Mouse (Mus musculus): ENCODE results near the gene Trim2. TPM values are rescaled to one million over a fixed set of nuclear protein-coding genes. Genes with fewer than 3 reads are reported as not detected.

Trim2 gene
- polyA plus RNA-seq, 1 experiment from 2014 or later, result 159 TPM

DNA sequence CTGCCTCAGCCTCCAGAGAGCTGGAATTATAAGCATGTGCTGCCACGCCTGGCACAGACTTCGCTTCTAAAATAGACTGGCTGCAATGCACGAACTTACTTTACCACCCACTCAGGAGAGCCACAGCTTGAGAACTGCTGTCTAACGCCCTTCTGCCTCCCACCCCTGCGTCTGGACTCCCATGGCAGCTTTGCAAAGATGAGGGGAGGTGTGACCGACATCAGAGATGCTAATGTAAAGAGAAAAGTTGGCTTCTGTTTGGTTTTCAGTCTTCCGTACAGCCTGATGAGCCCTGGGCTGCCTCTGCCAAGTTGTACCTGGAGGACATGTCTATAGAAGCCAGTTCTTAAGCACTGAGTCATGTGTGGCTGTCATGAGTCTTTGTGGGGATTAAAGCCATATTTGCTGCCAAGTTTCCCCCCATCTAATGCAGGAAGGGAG lies 60.2 kb downstream of the Trim2 start:
- Histone ChIP-seq H3K9ac (no peak overlapping the region), H3K4me1 (peaks cover 14% of the 10 kb centered on the region; the same call in 1 of the 2 replicates), H3K27me3 (replicated peaks) (no peaks in the 10 kb centered on the region), H3K36me3 (replicated peaks) (no peaks in the 10 kb centered on the region), H3K4me3 (no peak overlapping the region), H3K9me3 (no peaks in the 10 kb centered on the region), H3K27ac (no peak overlapping the region), H3K4me2 (no peak overlapping the region)
- no peak for ATAC-seq (replicated peaks)
- 82% methylated on average over 7 of the region's 7 CpGs for WGBS

DNA sequence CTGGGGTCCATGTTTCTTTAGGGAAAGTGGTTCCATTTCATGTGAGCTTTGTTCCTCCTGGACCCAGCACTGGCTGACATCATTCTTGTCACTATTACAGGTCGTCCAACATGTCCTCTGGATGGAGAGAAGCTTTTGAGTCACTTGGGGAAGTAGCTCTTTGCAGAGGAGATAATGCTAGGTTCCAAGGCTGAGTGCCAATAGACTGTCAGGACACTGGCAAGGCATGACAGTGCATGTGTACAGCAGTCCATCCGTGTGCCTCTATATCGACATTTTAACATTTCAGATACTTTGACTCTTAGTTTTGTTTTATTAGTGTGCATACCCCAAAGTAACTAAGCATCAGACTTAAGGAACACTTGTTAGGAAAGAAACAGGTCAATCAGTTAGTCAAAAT lies 63.6 kb downstream of the Trim2 start:
- H3K4me2 ChIP-seq, result no peak overlapping the region
- H3K27ac ChIP-seq, result no peak overlapping the region
- H3K9ac ChIP-seq, result no peak overlapping the region
- no peak overlapping the region for H3K4me3 ChIP-seq
- H3K36me3 ChIP-seq (replicated peaks), result no peaks in the 10 kb centered on the region
- peaks cover 5% of the 10 kb centered on the region; the same call in 1 of the 2 replicates for H3K4me1 ChIP-seq
- no peak for ATAC-seq (replicated peaks)
- WGBS, result 85% methylated on average over 3 of the region's 3 CpGs
- no peaks in the 10 kb centered on the region for H3K27me3 ChIP-seq (replicated peaks)
- H3K9me3 ChIP-seq, result no peaks in the 10 kb centered on the region

DNA sequence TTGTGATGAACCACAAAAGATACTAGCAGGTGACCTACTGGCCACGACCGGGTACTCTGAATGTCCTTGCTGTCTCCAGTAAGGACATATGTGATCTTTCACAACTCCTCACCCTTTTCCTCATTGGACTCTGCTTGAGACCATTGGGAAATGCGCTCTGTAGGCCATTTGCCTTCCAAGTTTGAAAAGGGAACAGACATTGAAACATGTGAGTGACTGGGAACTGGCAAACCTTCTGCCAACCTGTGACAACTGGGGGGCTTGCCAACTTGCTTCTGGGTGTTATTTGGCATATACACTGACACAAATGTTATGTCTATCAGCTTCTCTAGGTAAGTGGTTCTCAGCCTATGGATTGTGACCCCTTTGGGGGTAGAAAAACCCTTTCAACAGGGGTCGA lies 64.2 kb downstream of the Trim2 start:
- ATAC-seq (replicated peaks), result no peak
- Histone ChIP-seq H3K4me1 (no peaks in the 10 kb centered on the region), H3K27me3 (replicated peaks) (no peaks in the 10 kb centered on the region), H3K27ac (no peak overlapping the region), H3K4me2 (no peak overlapping the region), H3K9me3 (no peaks in the 10 kb centered on the region), H3K9ac (no peak overlapping the region), H3K4me3 (no peak overlapping the region), H3K36me3 (replicated peaks) (no peaks in the 10 kb centered on the region)
- 89% methylated on average over 4 of the region's 4 CpGs for WGBS

DNA sequence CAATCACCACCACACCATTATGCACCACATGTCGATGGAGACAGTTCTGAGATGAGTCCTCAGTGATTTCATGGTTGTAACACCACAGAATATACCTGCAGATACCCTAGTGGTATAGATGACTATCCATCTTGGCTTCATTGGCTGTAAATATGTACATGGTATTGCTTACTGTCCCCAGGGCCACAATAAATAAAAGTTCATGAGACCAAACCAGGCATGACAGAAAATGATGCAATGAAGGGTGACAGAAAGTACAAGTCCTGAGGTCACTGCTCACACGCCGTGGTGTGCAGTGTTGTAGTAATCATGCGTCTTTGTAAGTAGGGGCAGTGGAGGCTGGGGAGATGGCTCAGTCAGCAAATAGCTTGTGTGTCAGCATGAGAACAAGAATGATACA lies 65.6 kb downstream of the Trim2 start:
- Histone ChIP-seq H3K4me3 (no peak overlapping the region), H3K4me1 (no peaks in the 10 kb centered on the region), H3K9me3 (no peaks in the 10 kb centered on the region), H3K27me3 (replicated peaks) (no peaks in the 10 kb centered on the region), H3K27ac (no peak overlapping the region), H3K9ac (no peak overlapping the region), H3K4me2 (no peak overlapping the region), H3K36me3 (replicated peaks) (no peaks in the 10 kb centered on the region)
- no peak for ATAC-seq (replicated peaks)
- WGBS, result 94% methylated on average over 4 of the region's 4 CpGs

DNA sequence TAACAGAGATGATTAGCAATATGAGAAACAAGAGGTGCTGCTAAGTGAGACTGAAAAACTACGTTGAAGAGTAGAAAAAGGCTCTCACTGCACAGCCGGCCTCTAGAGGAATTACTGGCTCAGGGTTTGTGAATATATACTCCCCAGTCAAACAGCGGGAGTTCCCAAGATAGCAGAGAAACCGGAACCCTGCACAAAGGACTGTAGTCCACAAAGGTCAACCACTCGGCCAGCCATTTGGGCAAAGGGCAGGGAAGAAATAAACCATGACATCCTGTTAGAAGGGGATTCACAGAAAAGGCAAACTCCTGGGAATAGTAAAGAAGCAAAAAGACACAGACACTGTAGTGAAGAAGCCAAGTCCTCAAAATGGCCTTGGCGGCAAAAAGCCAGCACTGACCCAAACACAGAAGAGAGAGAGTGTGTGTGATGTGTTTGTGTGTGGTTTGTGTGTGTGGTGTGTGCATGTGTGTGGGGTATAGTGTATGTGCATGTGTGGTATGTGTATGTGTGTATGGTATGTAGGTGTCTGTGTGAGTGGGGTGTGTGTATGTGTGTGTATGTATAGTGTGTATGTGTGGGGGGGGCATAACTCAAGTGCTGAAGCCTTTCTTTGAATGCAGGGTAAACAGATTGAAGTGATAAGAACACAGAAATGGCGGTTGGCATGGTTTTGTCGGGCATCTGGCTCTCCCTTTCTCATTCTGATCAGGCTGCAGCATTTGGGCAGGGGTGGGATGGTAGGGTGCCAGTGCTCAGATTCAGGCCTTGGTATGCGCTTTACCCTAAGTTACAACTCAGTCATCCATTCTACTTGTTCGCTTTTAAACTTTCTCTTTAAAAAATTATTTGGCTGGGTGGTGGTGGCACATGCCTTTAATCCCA lies 71.0 kb downstream of the Trim2 start:
- WGBS, result 54% methylated on average over 10 of the region's 10 CpGs
- H3K36me3 ChIP-seq (replicated peaks), result no peaks in the 10 kb centered on the region
- no peak overlapping the region for H3K4me2 ChIP-seq
- H3K9ac ChIP-seq, result no peak overlapping the region
- peaks cover 3% of the 10 kb centered on the region; the same call in 1 of the 2 replicates for H3K4me1 ChIP-seq
- no peak overlapping the region for H3K4me3 ChIP-seq
- H3K27ac ChIP-seq, result no peak overlapping the region
- ATAC-seq (replicated peaks), result no peak; the same call in 1 of the 2 replicates
- H3K27me3 ChIP-seq (replicated peaks), result no peaks in the 10 kb centered on the region
- no peaks in the 10 kb centered on the region for H3K9me3 ChIP-seq

DNA sequence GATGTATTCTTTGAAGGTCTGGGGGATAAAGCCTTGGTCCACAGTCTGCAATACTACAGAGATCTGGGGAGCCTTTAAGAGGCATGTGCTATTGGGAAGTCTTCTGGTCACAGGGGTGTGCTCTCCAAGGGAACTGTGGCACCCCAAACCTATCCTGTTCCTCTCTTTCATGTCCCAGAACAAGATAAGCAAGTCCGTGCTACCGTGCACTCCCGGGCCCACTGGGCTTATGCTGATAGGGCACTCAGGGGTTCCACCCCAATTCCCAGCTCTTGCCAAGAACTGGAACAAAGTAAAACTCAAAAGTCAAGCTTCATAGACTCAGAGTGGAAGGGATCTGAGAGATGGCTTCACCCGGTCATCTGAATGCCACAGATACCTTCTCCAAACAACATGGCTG lies 72.1 kb downstream of the Trim2 start:
- WGBS, result 88% methylated on average over 4 of the region's 4 CpGs
- Histone ChIP-seq H3K9me3 (no peaks in the 10 kb centered on the region), H3K4me3 (no peak overlapping the region), H3K4me2 (no peak overlapping the region), H3K4me1 (peaks cover 8% of the 10 kb centered on the region; the same call in 1 of the 2 replicates), H3K9ac (no peak overlapping the region), H3K27ac (no peak overlapping the region), H3K27me3 (replicated peaks) (no peaks in the 10 kb centered on the region), H3K36me3 (replicated peaks) (no peaks in the 10 kb centered on the region)
- no peak for ATAC-seq (replicated peaks)

DNA sequence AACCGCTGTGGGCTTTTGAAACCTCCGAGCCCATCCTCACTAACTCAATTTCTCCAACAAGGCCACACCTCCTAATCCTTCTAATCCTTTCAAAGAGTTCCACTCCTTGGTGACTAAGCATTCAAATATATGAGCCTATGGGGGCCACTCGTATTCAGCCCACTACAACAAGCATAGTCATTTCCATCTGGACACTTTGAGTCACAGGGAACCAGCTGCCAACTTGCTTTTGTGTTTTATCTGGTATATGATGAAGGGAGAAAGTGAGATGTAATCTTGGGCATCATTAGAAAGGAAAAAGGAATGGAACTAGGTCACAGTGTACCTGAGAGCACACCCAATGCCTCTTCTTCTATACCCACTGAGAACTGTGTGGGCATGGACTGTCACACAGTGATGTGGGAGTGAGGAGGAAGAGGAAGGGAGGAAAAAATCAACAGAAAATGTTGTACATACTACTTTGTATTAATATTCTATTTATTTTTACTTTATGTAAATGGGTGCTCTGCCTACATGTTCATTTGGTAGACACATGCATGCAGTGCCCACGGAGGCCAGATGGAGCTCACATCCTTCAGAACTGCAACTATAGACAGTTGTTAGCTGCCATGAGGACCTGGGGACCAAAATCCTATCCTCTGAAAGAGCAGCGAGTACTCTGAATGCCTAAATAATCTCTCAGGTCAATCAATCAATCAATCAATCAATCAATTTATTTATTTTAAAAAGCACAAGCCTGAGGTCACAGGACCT lies 72.8 kb downstream of the Trim2 start:
- H3K27me3 ChIP-seq (replicated peaks), result no peaks in the 10 kb centered on the region
- no peak overlapping the region for H3K4me2 ChIP-seq
- H3K9ac ChIP-seq, result no peak overlapping the region
- H3K4me1 ChIP-seq, result peaks cover 14% of the 10 kb centered on the region
- H3K4me3 ChIP-seq, result no peak overlapping the region
- no peaks in the 10 kb centered on the region for H3K36me3 ChIP-seq (replicated peaks)
- no peaks in the 10 kb centered on the region for H3K9me3 ChIP-seq
- ATAC-seq (replicated peaks), result no peak
- no peak overlapping the region for H3K27ac ChIP-seq
- 83% methylated on average over 5 of the region's 5 CpGs for WGBS

DNA sequence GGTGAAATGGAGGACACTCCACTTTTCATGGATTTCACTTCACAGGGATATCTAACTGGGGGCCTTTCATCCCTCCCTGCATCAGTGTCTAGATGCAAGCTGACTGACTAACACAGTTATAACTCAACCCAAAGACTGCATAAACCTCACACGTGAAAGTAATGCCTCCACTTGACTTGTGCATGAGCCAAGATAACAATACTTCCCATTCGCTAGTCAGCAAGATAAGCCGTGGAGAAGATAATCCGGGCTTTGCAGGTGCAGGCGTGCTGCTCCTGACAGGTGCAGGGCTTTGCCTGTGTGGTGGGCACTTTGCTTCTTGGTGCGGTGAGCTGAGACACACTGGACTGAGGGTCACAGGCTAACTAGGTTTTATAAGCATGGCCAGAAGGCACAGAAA lies 74.4 kb downstream of the Trim2 start:
- H3K4me2 ChIP-seq, result no peak overlapping the region
- H3K36me3 ChIP-seq (replicated peaks), result no peaks in the 10 kb centered on the region
- H3K9me3 ChIP-seq, result no peaks in the 10 kb centered on the region
- H3K27ac ChIP-seq, result no peak overlapping the region
- WGBS, result 69% methylated on average over 6 of the region's 6 CpGs
- H3K4me3 ChIP-seq, result no peak overlapping the region
- peaks cover 23% of the 10 kb centered on the region for H3K4me1 ChIP-seq
- no peak for ATAC-seq (replicated peaks)
- no peaks in the 10 kb centered on the region for H3K27me3 ChIP-seq (replicated peaks)
- H3K9ac ChIP-seq, result no peak overlapping the region

DNA sequence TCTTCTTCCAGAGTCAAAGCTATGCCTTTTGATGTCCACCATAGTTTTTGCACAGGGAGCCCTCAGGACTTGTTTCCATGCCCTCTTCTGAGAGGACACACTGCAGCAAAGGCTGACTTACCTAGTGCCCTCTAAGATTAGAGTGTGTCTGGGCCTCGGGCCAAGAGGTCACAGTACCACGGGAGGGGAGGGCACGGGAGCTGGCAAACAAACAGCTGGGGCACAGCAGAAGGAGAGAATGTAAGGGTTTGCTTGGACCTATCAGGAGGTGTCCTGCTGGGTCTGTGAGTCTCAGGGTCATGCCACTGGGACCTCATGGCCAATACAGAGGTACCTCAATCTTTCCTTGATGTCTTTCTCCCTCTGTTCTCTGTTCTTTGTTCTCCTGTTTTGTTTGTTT lies 75.7 kb downstream of the Trim2 start:
- Histone ChIP-seq H3K9me3 (no peaks in the 10 kb centered on the region), H3K36me3 (replicated peaks) (no peaks in the 10 kb centered on the region), H3K4me3 (no peak overlapping the region), H3K4me2 (no peak overlapping the region), H3K27me3 (replicated peaks) (no peaks in the 10 kb centered on the region), H3K9ac (no peak overlapping the region), H3K27ac (no peak overlapping the region), H3K4me1 (peaks cover 25% of the 10 kb centered on the region)
- ATAC-seq (replicated peaks), result no peak
- WGBS, result 14% methylated on average over 3 of the region's 3 CpGs

DNA sequence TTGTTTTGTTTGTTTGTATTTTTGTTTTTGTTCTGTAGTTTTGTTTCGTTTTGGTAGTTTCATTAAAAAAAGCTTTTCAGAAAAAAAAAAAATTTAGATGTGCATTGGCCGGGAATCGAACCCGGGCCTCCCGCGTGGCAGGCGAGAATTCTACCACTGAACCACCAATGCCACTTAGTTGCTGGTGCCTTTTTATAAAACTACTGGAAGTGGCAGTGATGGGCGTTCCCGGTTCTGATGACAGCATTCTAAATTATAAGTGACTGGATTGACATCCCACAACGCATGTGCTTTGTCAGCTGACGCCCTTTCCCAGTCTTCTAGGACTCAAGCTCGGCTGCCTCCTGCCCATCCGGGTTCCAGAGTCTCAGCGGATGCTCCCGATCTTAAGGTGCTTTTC lies 77.8 kb downstream of the Trim2 start:
- H3K36me3 ChIP-seq (replicated peaks), result no peaks in the 10 kb centered on the region
- H3K4me2 ChIP-seq, result peak overlapping the region; percentile 67
- peak overlapping the region; percentile 84 for H3K27ac ChIP-seq
- peak; percentile 61 for ATAC-seq (replicated peaks)
- H3K4me3 ChIP-seq, result peak overlapping the region; percentile 50
- WGBS, result 9% methylated on average over 15 of the region's 15 CpGs
- peaks cover 25% of the 10 kb centered on the region for H3K4me1 ChIP-seq
- no peaks in the 10 kb centered on the region for H3K27me3 ChIP-seq (replicated peaks)
- no peaks in the 10 kb centered on the region for H3K9me3 ChIP-seq
- peak overlapping the region; percentile 54; the same call in 1 of the 2 replicates for H3K9ac ChIP-seq

DNA sequence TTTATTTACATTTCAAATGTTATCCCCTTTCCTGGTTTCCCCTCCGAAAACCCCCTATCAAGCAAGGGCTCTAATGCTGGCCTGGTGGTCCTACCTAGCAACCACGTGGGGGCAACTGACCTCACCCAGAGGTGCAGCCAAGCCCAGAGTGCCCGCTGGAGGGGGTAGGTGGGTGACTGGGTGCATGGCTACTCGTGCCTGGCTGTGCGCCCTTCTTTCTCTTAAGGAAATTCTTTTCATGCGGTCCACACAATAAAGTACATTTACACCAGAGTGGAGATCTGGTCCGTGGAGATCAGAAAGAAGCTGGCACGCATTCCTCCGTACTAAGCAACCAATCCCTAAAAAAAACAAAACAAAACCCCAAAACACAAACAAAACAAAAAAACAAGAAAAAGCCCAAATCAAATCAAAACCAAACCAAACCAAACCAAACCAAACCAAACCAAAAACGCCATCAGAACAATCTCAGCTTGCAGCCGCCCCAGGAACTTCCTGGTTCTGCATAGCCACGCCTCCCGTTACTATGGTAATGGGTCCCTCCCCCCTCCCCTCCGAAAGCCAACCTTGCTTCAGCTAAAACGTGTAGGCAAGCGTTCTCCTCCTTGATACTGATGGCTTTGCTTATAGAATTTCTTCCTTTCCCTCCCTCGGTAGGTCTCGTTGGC lies 78.3 kb downstream of the Trim2 start:
- Histone ChIP-seq H3K9ac (peak overlapping the region; percentile 54), H3K27ac (peak overlapping the region; percentile 84), H3K36me3 (replicated peaks) (no peaks in the 10 kb centered on the region), H3K4me1 (peaks cover 25% of the 10 kb centered on the region), H3K9me3 (no peaks in the 10 kb centered on the region), H3K4me2 (peak overlapping the region; percentile 67), H3K27me3 (replicated peaks) (no peaks in the 10 kb centered on the region), H3K4me3 (peak overlapping the region; percentile 50)
- peak; percentile 87 for ATAC-seq (replicated peaks)
- under 1% methylated on average over 18 of the region's 18 CpGs for WGBS

DNA sequence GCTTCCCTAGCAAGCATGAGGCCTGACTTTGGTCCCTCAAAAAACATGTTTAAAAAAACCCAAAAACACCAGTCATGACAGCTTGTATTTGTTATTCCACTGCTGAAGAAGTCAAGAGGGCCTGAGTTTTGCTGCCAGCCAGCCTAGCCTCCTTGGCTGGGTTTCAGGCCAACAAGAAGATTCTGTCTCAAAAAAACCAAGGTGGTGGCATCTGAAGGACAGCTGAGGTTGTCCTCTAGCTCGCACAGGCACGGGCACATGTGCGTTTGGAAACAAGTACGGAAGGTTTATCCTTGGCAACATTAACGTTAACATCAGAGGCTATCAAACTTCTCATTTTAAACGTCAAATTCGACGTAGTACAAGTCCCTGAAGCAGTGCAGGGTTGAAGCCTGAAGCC lies 79.0 kb downstream of the Trim2 start:
- H3K27ac ChIP-seq, result no peak overlapping the region
- no peak overlapping the region for H3K9ac ChIP-seq

More for the DNA sequence above, 79.0 kb downstream of the Trim2 start:
- Histone ChIP-seq H3K36me3 (replicated peaks) (no peaks in the 10 kb centered on the region), H3K9me3 (no peaks in the 10 kb centered on the region), H3K4me2 (peak overlapping the region; percentile 7; the same call in 1 of the 2 replicates), H3K4me3 (no peak overlapping the region), H3K4me1 (peaks cover 25% of the 10 kb centered on the region), H3K27me3 (replicated peaks) (no peaks in the 10 kb centered on the region)
- ATAC-seq (replicated peaks), result no peak
- WGBS, result 38% methylated on average over 8 of the region's 8 CpGs
